Mouse (Mus musculus) spleen, adult 2 months (tissue): ENCODE measurements at regions not wholly inside any gene's neighbourhood (a gene's known extent, or its start where the extent isn't known, plus 50 kb on each side); places are given as distances from the start of the nearest gene placed in this dataset.

Experiments
- DNase-seq, 2 experiments: peaks; one replicate each; pipeline versions ENCODE4 v3.0.0 to v3.0.0-alpha.2; 2012 to 2021; ENCODE audit warnings: low spot score in 2 of 2, low read depth in 1 of 2
- H3K27ac ChIP-seq: fragments of 200-500 bp; 2 replicates; pipeline ENCODE4 v1.5.1; 2012; ENCODE audit warnings: low read length, inconsistent platforms; ENCODE audit not compliant: insufficient read depth
- H3K27me3 ChIP-seq: fragments of 200-500 bp; 2 replicates; pipeline ENCODE4 v1.6.1; 2012; ENCODE audit warnings: mild to moderate bottlenecking, moderate library complexity, low read length, inconsistent platforms; ENCODE audit not compliant: control insufficient read depth, insufficient read depth
- H3K36me3 ChIP-seq: fragments of 200-500 bp; 2 replicates; pipeline ENCODE4 v1.6.1; 2012; ENCODE audit warnings: mild to moderate bottlenecking, low read length, inconsistent platforms; ENCODE audit not compliant: control insufficient read depth, insufficient read depth
- H3K4me1 ChIP-seq: fragments of 200-500 bp; 2 replicates; pipeline ENCODE4 v1.6.1; 2011; ENCODE audit warnings: inconsistent platforms; ENCODE audit not compliant: control insufficient read depth, insufficient read depth, insufficient read length
- H3K4me3 ChIP-seq: fragments of 200-500 bp; 2 replicates; pipeline ENCODE4 v1.5.1; 2011; ENCODE audit warnings: mild to moderate bottlenecking, inconsistent platforms; ENCODE audit not compliant: insufficient read depth, insufficient read length; ENCODE audit errors: extremely low read depth
- CTCF ChIP-seq: fragments of 200-500 bp; IDR thresholded peaks from 2 replicates; pipeline ENCODE4 v1.5.1; 2011; ENCODE audit warnings: mild to moderate bottlenecking, inconsistent platforms; ENCODE audit not compliant: insufficient read depth, insufficient read length, insufficient replicate concordance; ENCODE audit errors: extremely low read depth
- POLR2A ChIP-seq: fragments of 200-500 bp; IDR thresholded peaks from 2 replicates; pipeline ENCODE4 v1.6.1; 2011; ENCODE audit warnings: low read depth, low read length, inconsistent platforms
- WGBS: fragments of 180-500 bp; shearing (Covaris S2); methylation state at CpG from one replicate; pipeline ENCODE4 v1.1.7; 2018; 5-methylcytosine and 5-hydroxymethylcytosine counted together

DNA sequence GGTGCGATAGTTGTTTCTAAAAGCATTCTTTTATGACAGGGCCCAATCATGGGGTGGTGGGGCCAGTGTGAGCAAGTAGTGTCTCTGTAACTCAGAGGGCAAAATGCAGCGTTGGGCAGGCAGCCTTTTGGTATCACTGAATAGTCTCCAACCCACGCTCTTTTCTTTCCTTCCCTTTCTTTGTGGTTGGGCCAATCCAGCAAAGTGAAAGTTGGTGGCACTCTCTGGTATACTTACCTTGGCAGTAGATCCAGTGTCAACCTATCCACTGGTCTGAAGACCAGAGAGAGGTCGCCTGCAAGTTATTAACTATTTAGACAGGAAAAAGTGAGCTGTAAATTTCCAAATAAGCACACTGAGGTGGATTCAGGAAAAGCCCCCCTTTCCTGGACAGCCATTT is 287.8 kb downstream of the Spry2 start:
- no peak for DNase-seq
- no peak overlapping the region for H3K27ac ChIP-seq
- TF ChIP-seq CTCF, result no peak
- no peak for TF ChIP-seq POLR2A
- H3K4me3 ChIP-seq, result no peak overlapping the region
- no peaks in the 10 kb centered on the region for H3K4me1 ChIP-seq
- WGBS, result 49% methylated on average over 4 of the region's 4 CpGs
- H3K27me3 ChIP-seq, result no peaks in the 10 kb centered on the region
- no peaks in the 10 kb centered on the region for H3K36me3 ChIP-seq

DNA sequence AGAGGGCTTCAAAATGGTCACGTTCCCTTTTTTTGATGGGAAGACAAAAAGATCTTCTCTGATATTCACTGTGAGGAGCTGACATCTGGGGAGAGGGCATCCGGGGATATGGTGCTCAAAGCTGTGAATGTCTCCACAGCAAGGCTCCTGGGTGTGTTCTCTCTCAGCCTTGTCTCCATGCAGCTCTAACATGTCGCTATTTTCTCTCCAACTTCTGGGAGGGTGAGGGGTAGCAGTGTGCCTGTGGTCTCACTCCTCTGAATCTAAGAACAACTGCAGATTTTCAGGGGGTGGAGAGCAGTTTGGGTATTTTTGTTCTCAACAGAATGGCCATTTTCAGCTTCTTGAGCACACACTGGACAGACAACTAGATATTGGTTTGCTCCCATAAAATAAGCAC is 290.1 kb downstream of the Spry2 start:
- no peaks in the 10 kb centered on the region for H3K36me3 ChIP-seq
- no peak overlapping the region for H3K4me3 ChIP-seq
- TF ChIP-seq CTCF, result no peak
- no peak for TF ChIP-seq POLR2A
- H3K4me1 ChIP-seq, result no peaks in the 10 kb centered on the region
- WGBS, result 89% methylated on average over 3 of the region's 3 CpGs
- no peaks in the 10 kb centered on the region for H3K27me3 ChIP-seq
- no peak for DNase-seq
- no peak overlapping the region for H3K27ac ChIP-seq

GRCm38 (mm10) chr14:105604451-105604850 is 292.2 kb downstream of the Spry2 start:
- no peak overlapping the region for H3K4me3 ChIP-seq
- H3K27me3 ChIP-seq, result no peaks in the 10 kb centered on the region
- DNase-seq, result no peak
- no peaks in the 10 kb centered on the region for H3K36me3 ChIP-seq
- no peak overlapping the region for H3K27ac ChIP-seq
- WGBS, result 90% methylated on average over 6 of the region's 6 CpGs
- no peak for TF ChIP-seq POLR2A
- no peak for TF ChIP-seq CTCF
- H3K4me1 ChIP-seq, result no peaks in the 10 kb centered on the region

GRCm38 (mm10) chr14:105603047-105603461 is 293.6 kb downstream of the Spry2 start:
- 20% methylated on average over 6 of the region's 6 CpGs for WGBS
- TF ChIP-seq POLR2A, result no peak
- TF ChIP-seq CTCF, result no peak
- no peak overlapping the region for H3K27ac ChIP-seq
- H3K4me1 ChIP-seq, result no peaks in the 10 kb centered on the region
- H3K27me3 ChIP-seq, result no peaks in the 10 kb centered on the region
- no peaks in the 10 kb centered on the region for H3K36me3 ChIP-seq
- DNase-seq, result no peak
- no peak overlapping the region for H3K4me3 ChIP-seq

- Histone ChIP-seq H3K4me3 (no peak overlapping the region), H3K36me3 (no peaks in the 10 kb centered on the region), H3K27me3 (no peaks in the 10 kb centered on the region), H3K27ac (no peak overlapping the region), H3K4me1 (no peaks in the 10 kb centered on the region)
- DNase-seq, result no peak
- 90% methylated on average over 24 of the region's 24 CpGs for WGBS
- TF ChIP-seq CTCF (no peak), POLR2A (no peak)
These were observed 296.8 kb downstream of the Spry2 start for GRCm38 (mm10) chr14:105599550-105600453.

DNA sequence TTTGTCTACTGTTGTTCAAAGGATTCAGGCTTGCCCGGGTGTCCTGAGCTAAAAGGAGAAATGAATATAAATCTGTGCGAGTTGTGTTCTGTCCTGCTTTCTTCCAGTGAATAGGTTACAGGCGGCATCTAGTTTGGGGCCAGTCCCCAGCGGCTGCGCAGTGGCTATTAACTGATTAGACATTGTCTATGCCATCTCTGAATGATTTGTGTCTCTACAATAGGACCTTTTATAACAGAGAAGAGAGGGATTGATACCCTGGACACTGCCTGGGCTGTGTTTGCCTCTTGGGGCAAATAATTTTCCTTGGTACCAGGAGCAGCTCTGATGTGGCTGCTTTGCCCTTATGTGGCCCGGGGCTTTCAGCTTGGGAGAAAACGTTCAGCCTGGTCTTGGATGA is 306.9 kb downstream of the Spry2 start:
- H3K27ac ChIP-seq, result no peak overlapping the region
- TF ChIP-seq POLR2A, result no peak
- TF ChIP-seq CTCF, result no peak
- no peaks in the 10 kb centered on the region for H3K36me3 ChIP-seq
- no peak overlapping the region for H3K4me3 ChIP-seq
- 92% methylated on average over 7 of the region's 7 CpGs for WGBS
- no peaks in the 10 kb centered on the region for H3K27me3 ChIP-seq
- no peaks in the 10 kb centered on the region for H3K4me1 ChIP-seq
- no peak for DNase-seq

DNA sequence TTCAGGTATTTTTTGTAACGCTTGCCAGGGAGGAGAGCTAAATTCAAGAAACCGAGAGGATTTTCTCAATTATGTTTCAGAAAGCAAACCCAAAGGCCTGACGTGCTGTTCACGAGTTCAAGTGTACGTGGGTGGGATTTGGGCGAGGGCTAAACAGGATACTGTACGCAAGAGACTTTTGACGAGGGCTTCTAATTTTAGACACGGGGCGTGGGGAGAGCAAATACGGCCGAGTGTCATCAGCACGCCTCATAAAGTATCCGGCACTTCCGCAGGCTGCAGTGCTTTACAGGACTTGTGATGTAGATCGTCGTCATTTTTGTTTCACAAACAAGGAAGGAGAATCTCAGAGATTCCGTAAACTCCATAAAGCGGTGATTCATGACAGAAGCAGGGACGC is 307.4 kb downstream of the Spry2 start:
- DNase-seq, result no peak
- H3K36me3 ChIP-seq, result no peaks in the 10 kb centered on the region
- TF ChIP-seq POLR2A, result no peak
- no peak for TF ChIP-seq CTCF
- no peaks in the 10 kb centered on the region for H3K27me3 ChIP-seq
- no peak overlapping the region for H3K27ac ChIP-seq
- no peaks in the 10 kb centered on the region for H3K4me1 ChIP-seq
- WGBS, result 91% methylated on average over 20 of the region's 20 CpGs
- H3K4me3 ChIP-seq, result no peak overlapping the region
